17 mouse cellular contexts compared by ENCODE assay signal in the genomic region with DNA sequence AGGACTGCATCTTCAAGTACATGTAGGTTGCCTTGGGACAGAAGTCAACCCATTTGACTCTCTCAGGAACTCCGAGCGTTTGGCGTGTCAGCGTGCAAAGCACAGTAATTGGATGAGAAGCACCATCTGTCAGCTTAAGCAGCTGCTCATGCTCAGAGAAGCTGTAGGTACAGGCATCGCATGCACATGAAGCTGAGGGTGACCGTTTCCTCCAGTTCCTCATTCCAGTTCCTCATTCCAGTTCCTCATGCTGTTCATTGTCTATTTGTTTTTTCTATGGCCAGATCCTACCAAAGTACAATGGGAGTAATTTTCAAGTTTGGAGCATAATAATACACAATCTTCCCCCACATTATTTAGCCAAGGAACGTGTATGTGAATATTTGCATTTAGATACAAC.
DNase-seq lines count a peak whose midpoint lies in the region; ATAC-seq and TF ChIP-seq lines count a peak whose summit lies in the region.
"Had no signal": no experiment of that assay in that cellular context is flagged by ENCODE, and none has a peak within 500 bp of the region (broad histone marks: within the 10 kb centered on the region; RNA-seq: fewer than 3 reads in every experiment).

No protein-coding gene starts in this region.

- no peak for ATAC-seq in stomach, postnatal 0 days (ENCODE audit: low FRiP score, low TSS enrichment)
- ATAC-seq: forebrain, postnatal 0 days; intestine, embryonic 16.5 days; Patski had no signal

- H3K27ac ChIP-seq in stomach, postnatal 0 days (replicated peaks), result no peak overlapping the region
- H3K27ac ChIP-seq: heart, embryonic 13.5 days; limb, embryonic 15.5 days; neural tube, embryonic 15.5 days had no signal

- no peak overlapping the region for H3K4me2 ChIP-seq in stomach, postnatal 0 days (replicated peaks; ENCODE audit: low read depth)
- H3K4me2 ChIP-seq: heart, embryonic 13.5 days; limb, embryonic 15.5 days; neural tube, embryonic 15.5 days had no signal

- no peak overlapping the region for H3K9ac ChIP-seq in stomach, postnatal 0 days (ENCODE audit: low read length)
- H3K9ac ChIP-seq: forebrain, postnatal 0 days; heart, embryonic 13.5 days; limb, embryonic 15.5 days; neural tube, embryonic 15.5 days had no signal

- no peaks in the 10 kb centered on the region for H3K4me1 ChIP-seq in stomach, postnatal 0 days (replicated peaks; ENCODE audit: control insufficient read depth, insufficient read depth)
- H3K4me1 ChIP-seq: heart, embryonic 13.5 days; limb, embryonic 15.5 days; neural tube, embryonic 15.5 days had no signal

- TF ChIP-seq EP300 in stomach, postnatal 0 days (optimal IDR thresholded peaks at IDR 0.05), result no peak

- no peaks in the 10 kb centered on the region for H3K9me3 ChIP-seq in stomach, postnatal 0 days (ENCODE audit: control insufficient read depth, low read length)
- H3K9me3 ChIP-seq: heart, embryonic 13.5 days; limb, embryonic 15.5 days; neural tube, embryonic 15.5 days had no signal

- H3K4me3 ChIP-seq in stomach, postnatal 0 days (ENCODE audit: low read depth, low read length), result no peak overlapping the region
- H3K4me3 ChIP-seq: heart, embryonic 13.5 days; limb, embryonic 15.5 days; neural tube, embryonic 15.5 days had no signal

- DNase-seq in layer of hippocampus, adult 11-12 months (ENCODE audit: low spot score), result peak; percentile 5
- DNase-seq in layer of hippocampus, postnatal 36 days, result no peak
- peak; percentile 50 for DNase-seq in A20 (ENCODE audit: low read depth, low spot score)
- DNase-seq in brain, adult 2 months (ENCODE audit: low read depth, low spot score), result peak; percentile 39
- DNase-seq in monocyte, adult 2 months (ENCODE audit: low read depth in 1 of 2, low spot score in 2 of 2), result peak; percentile 0 to 1
- no peak for DNase-seq in stomach, postnatal 0 days (ENCODE audit: low spot score)
- no peak for DNase-seq in cerebellum, postnatal 36 days
- no peak for DNase-seq in lung, adult 18-20 months
- DNase-seq: forebrain, postnatal 0 days; gastrocnemius, postnatal 25 days; kidney, postnatal 14 days; right cerebral cortex, postnatal 14 days had no signal

- TF ChIP-seq CTCF in stomach, postnatal 0 days (IDR thresholded peaks at IDR 0.05; ENCODE audit: low read depth), result no peak

- WGBS in stomach, postnatal 0 days, result 83% methylated on average over 7 of the region's 7 CpGs

- no peaks in the 10 kb centered on the region for H3K36me3 ChIP-seq in stomach, postnatal 0 days (ENCODE audit: control insufficient read depth, insufficient read depth, low read length)
- H3K36me3 ChIP-seq: heart, embryonic 13.5 days; limb, embryonic 15.5 days; neural tube, embryonic 15.5 days had no signal

- H3K27me3 ChIP-seq in stomach, postnatal 0 days (ENCODE audit: control insufficient read depth, insufficient read depth, low read length), result no peaks in the 10 kb centered on the region
- H3K27me3 ChIP-seq: heart, embryonic 13.5 days; limb, embryonic 15.5 days; neural tube, embryonic 15.5 days; Patski had no signal

Comparison
In these comparisons a context has a peak if more than half of its experiments do, and no peak if none do; other contexts are left out.
1. DNase-seq: peak in layer of hippocampus, adult 11-12 months (single experiment), A20 (single experiment), brain, adult 2 months (single experiment) and monocyte, adult 2 months (2 of 2); none in layer of hippocampus, postnatal 36 days (0 of 2), stomach, postnatal 0 days (single experiment), cerebellum, postnatal 36 days (0 of 2) and lung, adult 18-20 months (0 of 2).